Mouse (Mus musculus) inflammation-experienced regulatory T-cells, adult 6 months (primary cell): Measurements from ENCODE around the gene Hist1h2an. TPM values are rescaled to one million over a fixed set of nuclear protein-coding genes. Genes with fewer than 3 reads are reported as not detected.

Source experiments
- polyA plus RNA-seq, 3 experiments: library from polyadenylated mRNA; unstranded; fragments of 100-300 nt; shearing (Covaris generic); gene quantifications; one replicate each; pipeline ENCODE4 v1.2.1; 2017

Hist1h2an gene
- polyA plus RNA-seq, 3 experiments from 2014 or later: 3.5 TPM; not detected in 2

Other genes starting within 250 kb of the Hist1h2an start
- not detected for gene Olfr1366, start 244.4 kb downstream of the Hist1h2an start, polyA plus RNA-seq
- gene Olfr1535, start 227.3 kb downstream of the Hist1h2an start, polyA plus RNA-seq: under 1 TPM in 2 of 3 experiments, not detected in 1; 0.11 to 0.19 TPM
- not detected for gene Olfr1364, start 205.5 kb downstream of the Hist1h2an start, polyA plus RNA-seq
- gene Olfr1362, start 173.2 kb downstream of the Hist1h2an start, polyA plus RNA-seq: not detected
- not detected for gene Olfr11, start 144.7 kb downstream of the Hist1h2an start, polyA plus RNA-seq
- not detected for gene Olfr1361, start 123.8 kb downstream of the Hist1h2an start, polyA plus RNA-seq
- not detected for gene Olfr1360, start 109.8 kb downstream of the Hist1h2an start, polyA plus RNA-seq
- not detected for gene Olfr1359, start 89.1 kb downstream of the Hist1h2an start, polyA plus RNA-seq
- gene Hist1h2bl, start 71.1 kb downstream of the Hist1h2an start, polyA plus RNA-seq: not detected
- gene Hist1h2ai, start 70.8 kb downstream of the Hist1h2an start, polyA plus RNA-seq: 10 to 100 TPM in 1 of 3 experiments, not detected in 2; 25.0 TPM
- 1 to 10 TPM in 1 of 3 experiments, not detected in 2; 4.9 TPM for gene Hist1h3h, start 69.6 kb downstream of the Hist1h2an start, polyA plus RNA-seq
- 1 to 10 TPM in 2 of 3 experiments, not detected in 1; 1.6 to 4.7 TPM for gene Hist1h2bm, start 65.2 kb downstream of the Hist1h2an start, polyA plus RNA-seq
- gene Hist1h4j, start 52.2 kb downstream of the Hist1h2an start, polyA plus RNA-seq: not detected
- 10 to 100 TPM in 1 of 3 experiments, 1 to 10 TPM in 2; 1.5 to 15.3 (median 8.0) TPM for gene Hist1h4k, start 36.7 kb downstream of the Hist1h2an start, polyA plus RNA-seq
- 1 to 10 TPM in 1 of 3 experiments, not detected in 2; 6.2 TPM for gene Hist1h2ak, start 33.4 kb downstream of the Hist1h2an start, polyA plus RNA-seq
- gene Hist1h2bn, start 33.1 kb downstream of the Hist1h2an start, polyA plus RNA-seq: 1 to 10 TPM in 2 of 3 experiments, not detected in 1; 1.8 to 3.0 TPM
- gene Hist1h1b, start 6.6 kb downstream of the Hist1h2an start, polyA plus RNA-seq: 10 to 100 TPM in 1 of 3 experiments, 1 to 10 TPM in 2; 3.0 to 89.4 (median 8.5) TPM
- gene Hist1h3i, start 3.8 kb downstream of the Hist1h2an start, polyA plus RNA-seq: 1 to 10 TPM in 2 of 3 experiments, not detected in 1; 3.1 to 3.4 TPM
- 1 to 10 TPM; 1.6 to 3.6 (median 3.0) TPM for gene Hist1h2bp, start 243 bp upstream of the Hist1h2an start, polyA plus RNA-seq
- gene Hist1h2bq, start 23.0 kb upstream of the Hist1h2an start, polyA plus RNA-seq: 10 to 100 TPM in 1 of 3 experiments, 1 to 10 TPM in 1, not detected in 1; 6.1 to 12.5 TPM
- 10 to 100 TPM in 1 of 3 experiments, 1 to 10 TPM in 1, not detected in 1; 2.4 to 11.2 TPM for gene Hist1h2ao, start 23.2 kb upstream of the Hist1h2an start, polyA plus RNA-seq
- gene Hist1h4m, start 24.5 kb upstream of the Hist1h2an start, polyA plus RNA-seq: 10 to 100 TPM in 1 of 3 experiments, 1 to 10 TPM in 2; 5.8 to 17.9 (median 8.9) TPM
- 1 to 10 TPM in 2 of 3 experiments, not detected in 1; 6.5 to 9.3 TPM for gene Hist1h4n, start 45.0 kb upstream of the Hist1h2an start, polyA plus RNA-seq
- gene Hist1h2ap, start 46.3 kb upstream of the Hist1h2an start, polyA plus RNA-seq: 100 to 1,000 TPM in 1 of 3 experiments, 10 to 100 TPM in 2; 58.0 to 576 (median 60.6) TPM
- gene Hist1h2br, start 46.5 kb upstream of the Hist1h2an start, polyA plus RNA-seq: 10 to 100 TPM in 1 of 3 experiments, 1 to 10 TPM in 1, not detected in 1; 6.1 to 12.2 TPM
- not detected for gene Zfp184, start 157.9 kb upstream of the Hist1h2an start, polyA plus RNA-seq
- gene Pom121l2, start 194.0 kb upstream of the Hist1h2an start, polyA plus RNA-seq: not detected
- gene Prss16, start 222.5 kb upstream of the Hist1h2an start, polyA plus RNA-seq: 1 to 10 TPM in 1 of 3 experiments, under 1 TPM in 1, not detected in 1; 0.24 to 1.2 TPM
- gene Hist1h2ah, start 248.3 kb upstream of the Hist1h2an start, polyA plus RNA-seq: 100 to 1,000 TPM in 1 of 3 experiments, 10 to 100 TPM in 1, not detected in 1; 52.3 to 507 TPM
- 1 to 10 TPM in 2 of 3 experiments, not detected in 1; 2.2 to 9.9 TPM for gene Hist1h2bk, start 248.7 kb upstream of the Hist1h2an start, polyA plus RNA-seq